Mouse (Mus musculus) cerebellum, postnatal 25 days (tissue): ENCODE data around the gene Prdx2.

ENCODE experiments used
- DNase-seq, 2 experiments: peaks; one replicate each; pipeline ENCODE4 v3.0.0; 2021; ENCODE audit warnings: mixed read lengths in 2 of 2

Prdx2 gene

GRCm38 (mm10) chr8:84979599-84980421 is 10.4 kb downstream of the Prdx2 start:
- peak; percentile 86 to 91 for DNase-seq

- peak; percentile 52 to 74 for DNase-seq
Measured at GRCm38 (mm10) chr8:84980622-84981358, 11.4 kb downstream of the Prdx2 start.

GRCm38 (mm10) chr8:84981644-84982498 is 12.5 kb downstream of the Prdx2 start:
- DNase-seq = no peak

- DNase-seq = no peak
Measured at GRCm38 (mm10) chr8:84982499-84983011, 13.2 kb downstream of the Prdx2 start.

GRCm38 (mm10) chr8:84984294-84985048 is 15.1 kb downstream of the Prdx2 start:
- peak in 1 of 2 experiments; percentile 27 for DNase-seq

GRCm38 (mm10) chr8:84985049-84985683 is 15.8 kb downstream of the Prdx2 start:
- DNase-seq = peak in 1 of 2 experiments; percentile 2

GRCm38 (mm10) chr8:84985684-84986378 is 16.4 kb downstream of the Prdx2 start:
- peak; percentile 93 to 94 for DNase-seq

- no peak for DNase-seq
Measured at GRCm38 (mm10) chr8:84986379-84986945, 17.1 kb downstream of the Prdx2 start.

GRCm38 (mm10) chr8:84987388-84987787 is 18.0 kb downstream of the Prdx2 start:
- DNase-seq = no peak

- no peak for DNase-seq
Measured at GRCm38 (mm10) chr8:84987903-84988302, 18.5 kb downstream of the Prdx2 start.

- DNase-seq = peak in 1 of 2 experiments; percentile 63
Measured at GRCm38 (mm10) chr8:84989311-84989731, 19.9 kb downstream of the Prdx2 start.

GRCm38 (mm10) chr8:84989810-84990209 is 20.4 kb downstream of the Prdx2 start:
- peak; percentile 92 to 95 for DNase-seq

GRCm38 (mm10) chr8:84990349-84990748 is 21.0 kb downstream of the Prdx2 start, which contains the start of gene Hook2:
Hook2 (plus strand) TSS chr8:84990603.
- peak; percentile 96 to 98 for DNase-seq

GRCm38 (mm10) chr8:84990836-84991235 is 21.4 kb downstream of the Prdx2 start:
- DNase-seq = peak in 1 of 2 experiments; percentile 72

GRCm38 (mm10) chr8:84994375-84994774 is 25.0 kb downstream of the Prdx2 start:
- DNase-seq = no peak

- no peak for DNase-seq
Measured at GRCm38 (mm10) chr8:84995680-84996079, 26.3 kb downstream of the Prdx2 start.

GRCm38 (mm10) chr8:84996978-84997377 is 27.6 kb downstream of the Prdx2 start:
- no peak for DNase-seq

- peak; percentile 96 to 98 for DNase-seq
Measured at GRCm38 (mm10) chr8:84997649-84998295, 28.4 kb downstream of the Prdx2 start.

- DNase-seq = no peak
Measured at GRCm38 (mm10) chr8:85007686-85008085, 38.3 kb downstream of the Prdx2 start.

GRCm38 (mm10) chr8:85011242-85011641 is 41.9 kb downstream of the Prdx2 start:
- DNase-seq = no peak
